Mouse (Mus musculus) lung, embryonic 16.5 days (tissue): Measurements from ENCODE around the gene Atp6v0b. TPM values are rescaled to one million over a fixed set of nuclear protein-coding genes. Genes with fewer than 3 reads are reported as not detected.

Source experiments
- ATAC-seq: fragments of 200-750 bp; cut with Nextera tagmentation; 2 replicates; pipeline ENCODE4 v1.8.0; 2017; ENCODE audit warnings: low read depth, mild to moderate bottlenecking, moderate library complexity
- H3K27ac ChIP-seq: fragments of 300-500 bp; sonication (generic); 2 replicates; pipeline ENCODE4 v1.5.1; 2014; ENCODE audit warnings: mild to moderate bottlenecking, control low read depth, low read length
- H3K27me3 ChIP-seq: fragments of 300-500 bp; sonication (generic); 2 replicates; pipeline ENCODE4 v1.6.1; 2014; ENCODE audit warnings: low read depth, low read length, mixed read lengths; ENCODE audit not compliant: control insufficient read depth, insufficient read depth
- H3K36me3 ChIP-seq: fragments of 300-500 bp; sonication (generic); 2 replicates; pipeline ENCODE4 v1.6.1; 2014; ENCODE audit warnings: low read length; ENCODE audit not compliant: control insufficient read depth, insufficient read depth
- H3K4me1 ChIP-seq: fragments of 300-500 bp; sonication (generic); replicated peaks from 2 replicates; pipeline ENCODE4 v1.6.1; 2014; ENCODE audit warnings: low read length, mixed read lengths; ENCODE audit not compliant: control insufficient read depth, insufficient read depth
- H3K4me2 ChIP-seq: fragments of 300-500 bp; sonication (generic); 2 replicates; pipeline ENCODE4 v1.6.1; 2014; ENCODE audit warnings: low read depth, low read length, control low read depth
- H3K4me3 ChIP-seq: fragments of 300-500 bp; sonication (generic); 2 replicates; pipeline ENCODE4 v1.5.1; 2014; ENCODE audit warnings: mild to moderate bottlenecking, low read length, control low read depth
- H3K9ac ChIP-seq: fragments of 300-500 bp; sonication (generic); 2 replicates; pipeline ENCODE4 v1.6.1; 2014; ENCODE audit warnings: low read length, control low read depth
- H3K9me3 ChIP-seq: fragments of 300-500 bp; sonication (generic); 2 replicates; pipeline ENCODE4 v1.6.1; 2016; ENCODE audit warnings: low read length; ENCODE audit not compliant: control insufficient read depth
- WGBS: fragments of 180-500 bp; shearing (Covaris S2); extraction: QIAGEN DNeasy Blood & Tissue Kit; methylation state at CpG from one replicate; pipeline ENCODE4 v1.1.7; 2014; 5-methylcytosine and 5-hydroxymethylcytosine counted together
- polyA plus RNA-seq: library from polyadenylated mRNA; unstranded; fragments of >200 nt; fragmentation: Nextera tagmentation; extraction: Ambion mirVana; gene quantifications from 2 replicates; pipeline ENCODE4 v1.2.1, GENCODE M21; 2015

The Atp6v0b gene
- polyA plus RNA-seq, 1 experiment from 2014 or later = 180 TPM

GRCm38 (mm10) chr4:117852152-117852868 lies 34.8 kb downstream of the Atp6v0b start:
- H3K4me1 ChIP-seq = peaks cover 10% of the 10 kb centered on the region; the same call in 1 of the 2 replicates
- no peak overlapping the region for H3K27ac ChIP-seq
- H3K4me3 ChIP-seq = no peak overlapping the region
- WGBS = 65% methylated on average over 10 of the region's 10 CpGs
- no peak overlapping the region for H3K4me2 ChIP-seq
- no peaks in the 10 kb centered on the region for H3K9me3 ChIP-seq
- no peak overlapping the region for H3K9ac ChIP-seq
- H3K27me3 ChIP-seq = no peaks in the 10 kb centered on the region; the same call in 1 of the 2 replicates
- peak; percentile 10; the same call in 1 of the 2 replicates for ATAC-seq
- H3K36me3 ChIP-seq = no peaks in the 10 kb centered on the region

GRCm38 (mm10) chr4:117850871-117851270 lies 36.3 kb downstream of the Atp6v0b start:
- 75% methylated on average over 7 of the region's 7 CpGs for WGBS

GRCm38 (mm10) chr4:117850176-117850575 lies 37.0 kb downstream of the Atp6v0b start:
- no peak for ATAC-seq
- Histone ChIP-seq H3K4me1 (peaks cover 8% of the 10 kb centered on the region; the same call in 1 of the 2 replicates), H3K9me3 (no peaks in the 10 kb centered on the region), H3K27me3 (no peaks in the 10 kb centered on the region; the same call in 1 of the 2 replicates), H3K9ac (no peak overlapping the region), H3K27ac (no peak overlapping the region), H3K4me3 (no peak overlapping the region), H3K4me2 (no peak overlapping the region), H3K36me3 (no peaks in the 10 kb centered on the region)
- 85% methylated on average over 7 of the region's 7 CpGs for WGBS

More at GRCm38 (mm10) chr4:117850871-117851270, 36.3 kb downstream of the Atp6v0b start:
- no peak for ATAC-seq
- H3K27me3 ChIP-seq = no peaks in the 10 kb centered on the region; the same call in 1 of the 2 replicates
- H3K27ac ChIP-seq = no peak overlapping the region
- peaks cover 14% of the 10 kb centered on the region; the same call in 1 of the 2 replicates for H3K4me1 ChIP-seq
- no peak overlapping the region for H3K4me2 ChIP-seq
- no peaks in the 10 kb centered on the region for H3K9me3 ChIP-seq
- no peak overlapping the region for H3K4me3 ChIP-seq
- H3K36me3 ChIP-seq = no peaks in the 10 kb centered on the region
- H3K9ac ChIP-seq = no peak overlapping the region

- Histone ChIP-seq H3K36me3 (no peaks in the 10 kb centered on the region), H3K9ac (no peak overlapping the region), H3K27me3 (no peaks in the 10 kb centered on the region; the same call in 1 of the 2 replicates), H3K4me2 (no peak overlapping the region), H3K9me3 (no peaks in the 10 kb centered on the region), H3K4me3 (no peak overlapping the region), H3K4me1 (peaks cover 8% of the 10 kb centered on the region; the same call in 1 of the 2 replicates), H3K27ac (no peak overlapping the region)
- ATAC-seq = no peak
- WGBS = 85% methylated on average over 5 of the region's 5 CpGs
Observed at GRCm38 (mm10) chr4:117849506-117849905, 37.6 kb downstream of the Atp6v0b start.

- H3K9ac ChIP-seq = no peak overlapping the region
- H3K4me1 ChIP-seq = peaks cover 8% of the 10 kb centered on the region; the same call in 1 of the 2 replicates
- no peak for ATAC-seq
- H3K9me3 ChIP-seq = no peaks in the 10 kb centered on the region
- H3K4me3 ChIP-seq = no peak overlapping the region
- H3K4me2 ChIP-seq = no peak overlapping the region
- H3K27ac ChIP-seq = no peak overlapping the region
- no peaks in the 10 kb centered on the region for H3K36me3 ChIP-seq
- H3K27me3 ChIP-seq = no peaks in the 10 kb centered on the region; the same call in 1 of the 2 replicates
- 57% methylated on average over 17 of the region's 17 CpGs for WGBS
Observed at GRCm38 (mm10) chr4:117849063-117849462, 38.1 kb downstream of the Atp6v0b start.

- no peak overlapping the region for H3K4me2 ChIP-seq
- H3K36me3 ChIP-seq = no peaks in the 10 kb centered on the region
- peak overlapping the region; percentile 11; the same call in 1 of the 2 replicates for H3K9ac ChIP-seq
- peak; percentile 73 for ATAC-seq
- no peaks in the 10 kb centered on the region for H3K27me3 ChIP-seq
- H3K9me3 ChIP-seq = no peaks in the 10 kb centered on the region
- WGBS = 48% methylated on average over 2 of the region's 2 CpGs
- H3K4me1 ChIP-seq = peaks cover 5% of the 10 kb centered on the region; the same call in 1 of the 2 replicates
- H3K27ac ChIP-seq = peak overlapping the region; percentile 30; the same call in 1 of the 2 replicates
- no peak overlapping the region for H3K4me3 ChIP-seq
Observed at GRCm38 (mm10) chr4:117847011-117847410, 40.1 kb downstream of the Atp6v0b start.

- Histone ChIP-seq H3K36me3 (no peaks in the 10 kb centered on the region), H3K27me3 (no peaks in the 10 kb centered on the region), H3K9me3 (no peaks in the 10 kb centered on the region), H3K4me3 (no peak overlapping the region), H3K9ac (no peak overlapping the region), H3K27ac (no peak overlapping the region), H3K4me2 (no peak overlapping the region), H3K4me1 (peaks cover 5% of the 10 kb centered on the region; the same call in 1 of the 2 replicates)
- no peak for ATAC-seq
- 94% methylated on average over 4 of the region's 4 CpGs for WGBS
Observed at GRCm38 (mm10) chr4:117846261-117846660, 40.9 kb downstream of the Atp6v0b start.

GRCm38 (mm10) chr4:117845316-117845715 lies 41.8 kb downstream of the Atp6v0b start:
- no peak overlapping the region for H3K27ac ChIP-seq
- peaks cover 5% of the 10 kb centered on the region; the same call in 1 of the 2 replicates for H3K4me1 ChIP-seq
- no peak overlapping the region for H3K9ac ChIP-seq
- H3K4me3 ChIP-seq = no peak overlapping the region
- no peaks in the 10 kb centered on the region for H3K27me3 ChIP-seq
- no peak for ATAC-seq
- no peaks in the 10 kb centered on the region for H3K36me3 ChIP-seq
- H3K4me2 ChIP-seq = no peak overlapping the region
- no peaks in the 10 kb centered on the region for H3K9me3 ChIP-seq
- WGBS = 80% methylated on average over 11 of the region's 11 CpGs

GRCm38 (mm10) chr4:117844467-117844866 lies 42.7 kb downstream of the Atp6v0b start:
- peaks cover 5% of the 10 kb centered on the region; the same call in 1 of the 2 replicates for H3K4me1 ChIP-seq
- WGBS = 78% methylated on average over 5 of the region's 5 CpGs
- no peak overlapping the region for H3K4me2 ChIP-seq
- H3K27me3 ChIP-seq = no peaks in the 10 kb centered on the region
- no peak overlapping the region for H3K9ac ChIP-seq
- H3K27ac ChIP-seq = no peak overlapping the region
- no peak for ATAC-seq
- H3K4me3 ChIP-seq = no peak overlapping the region
- no peaks in the 10 kb centered on the region for H3K36me3 ChIP-seq
- H3K9me3 ChIP-seq = no peaks in the 10 kb centered on the region
